Comparison of ENCODE assay signal across 10 mouse cellular contexts in genomic region chr10:19779092-19779491, GRCm38 (mm10).
DNase-seq lines count a peak whose midpoint lies in the region; ATAC-seq and TF ChIP-seq lines count a peak whose summit lies in the region.
"Had no signal": no experiment of that assay in that cellular context is flagged by ENCODE, and none has a peak within 500 bp of the region (broad histone marks: within the 10 kb centered on the region; RNA-seq: fewer than 3 reads in every experiment).

No protein-coding gene starts in this region.

- H3K4me3 ChIP-seq in heart, embryonic 16.5 days (ENCODE audit: low read length): no peak overlapping the region

- peak; percentile 45; the same call in 1 of the 2 replicates for ATAC-seq in heart, embryonic 16.5 days (replicated peaks; ENCODE audit: extremely low read depth, insufficient read depth, low FRiP score)

- TF ChIP-seq POLR2A in brain, embryonic 14.5 days (IDR thresholded peaks at IDR 0.05; ENCODE audit: borderline replicate concordance, extremely low read depth, insufficient read depth, insufficient read length, poor library complexity, severe bottlenecking): no peak

- 43% methylated on average over 12 of the region's 12 CpGs for whole genome bisulfite sequencing in heart, embryonic 16.5 days

- H3K4me1 ChIP-seq in heart, embryonic 16.5 days (ENCODE audit: control insufficient read depth, insufficient read depth, low read length): no peaks in the 10 kb centered on the region; the same call in 1 of the 2 replicates

- no peak overlapping the region for H3K9ac ChIP-seq in heart, embryonic 16.5 days (ENCODE audit: low read length)

- no peak for DNase-seq in heart, postnatal 36 days
- peak; percentile 59 for DNase-seq in brain, embryonic 14.5 days (ENCODE audit: low read depth)
- DNase-seq in frontal cortex, postnatal 36 days (ENCODE audit: low spot score in 2 of 2): peak; percentile 35 to 55
- peak; percentile 36 to 61 for DNase-seq in left cerebral cortex, adult 9 months (ENCODE audit: low spot score in 2 of 2)
- no peak for DNase-seq in ovary, postnatal 10 days (ENCODE audit: low spot score)
- no peak for DNase-seq in thymus, postnatal 4 days
- DNase-seq: gastrocnemius, postnatal 25 days; kidney, postnatal 10 days; retina, postnatal 1 day had no signal

- intact Hi-C loops in heart, postnatal 36 days (cut with DNase I): no loop called here

- no peaks in the 10 kb centered on the region for H3K27me3 ChIP-seq in heart, embryonic 16.5 days (ENCODE audit: control insufficient read depth, insufficient read depth, low read length)

- TF ChIP-seq CTCF in brain, embryonic 14.5 days (IDR thresholded peaks at IDR 0.05; ENCODE audit: borderline replicate concordance, extremely low read depth, insufficient read depth, insufficient read length): no peak

- no peak overlapping the region for H3K27ac ChIP-seq in heart, embryonic 16.5 days (ENCODE audit: low read length)

- H3K9me3 ChIP-seq in heart, embryonic 16.5 days (replicated peaks; ENCODE audit: control insufficient read depth, low read length): no peaks in the 10 kb centered on the region

- H3K36me3 ChIP-seq in heart, embryonic 16.5 days (ENCODE audit: control insufficient read depth, insufficient read depth): no peaks in the 10 kb centered on the region

- peak overlapping the region; percentile 42; the same call in 1 of the 2 replicates for H3K4me2 ChIP-seq in heart, embryonic 16.5 days (ENCODE audit: low read depth, low read length)

Comparison
In these comparisons a context has a peak if more than half of its experiments do, and no peak if none do; other contexts are left out.
1. DNase-seq: peak in brain, embryonic 14.5 days (single experiment), frontal cortex, postnatal 36 days (2 of 2) and left cerebral cortex, adult 9 months (2 of 2); none in heart, postnatal 36 days (0 of 2), ovary, postnatal 10 days (single experiment) and thymus, postnatal 4 days (single experiment).